Mouse (Mus musculus): ENCODE results near the gene Atg13. TPM values are rescaled to one million over a fixed set of nuclear protein-coding genes. Genes with fewer than 3 reads are reported as not detected.

The Atg13 gene
- 32.5 and 34.0 TPM in 2 replicates for polyA plus RNA-seq (2014; fragmentation: Nextera tagmentation; extraction: Ambion mirVana)

GRCm38 (mm10) chr2:91710272-91711234, at the start of gene Atg13, which contains the start of gene Harbi1:
Gene Atg13, minus strand, starts transcription at chr2:91710576.
Gene Harbi1, plus strand, starts transcription at chr2:91710852.
- peak within 1 kb of the TSS; percentile 73 for H3K4me3 ChIP-seq (ENCODE audit: low read depth, low read length)
- peak; percentile 98 for ATAC-seq (ENCODE audit: low FRiP score)
- H3K36me3 ChIP-seq (ENCODE audit: control insufficient read depth, insufficient read depth, low read length) = no peaks in the 10 kb centered on the region
- H3K27ac ChIP-seq (ENCODE audit: low read depth, low read length) = peak within 1 kb of the TSS; percentile 53; the same call in 1 of the 2 replicates
- DNase-seq (ENCODE audit: low spot score, missing footprints) = peak; percentile 99
- WGBS = under 1% methylated on average over 66 of the region's 66 CpGs
- no peaks in the 10 kb centered on the region for H3K27me3 ChIP-seq (ENCODE audit: control insufficient read depth, insufficient read depth, low read length)
- H3K9me3 ChIP-seq (ENCODE audit: control insufficient read depth, low read length) = no peaks in the 10 kb centered on the region
- H3K9ac ChIP-seq (ENCODE audit: low read length) = peak within 1 kb of the TSS; percentile 72
- H3K4me2 ChIP-seq = peak within 1 kb of the TSS; percentile 78
- peaks cover 8% of the 10 kb centered on the region for H3K4me1 ChIP-seq (ENCODE audit: control insufficient read depth, insufficient read depth, low read length)

- WGBS = 74% methylated on average over 2 of the region's 2 CpGs
- Histone ChIP-seq H3K27ac (ENCODE audit: low read depth, low read length) (no peak overlapping the region), H3K27me3 (ENCODE audit: control insufficient read depth, insufficient read depth, low read length) (no peaks in the 10 kb centered on the region)
Observed at GRCm38 (mm10) chr2:91749811-91750261, 39.5 kb upstream of the Atg13 start.

GRCm38 (mm10) chr2:91744686-91745085, 34.3 kb upstream of the Atg13 start:
- Histone ChIP-seq H3K9ac (ENCODE audit: low read length) (no peak overlapping the region), H3K27ac (ENCODE audit: low read depth, low read length) (no peak overlapping the region), H3K4me2 (no peak overlapping the region), H3K4me3 (ENCODE audit: low read depth, low read length) (no peak overlapping the region), H3K4me1 (ENCODE audit: control insufficient read depth, insufficient read depth, low read length) (no peaks in the 10 kb centered on the region), H3K36me3 (ENCODE audit: control insufficient read depth, insufficient read depth, low read length) (no peaks in the 10 kb centered on the region), H3K27me3 (ENCODE audit: control insufficient read depth, insufficient read depth, low read length) (no peaks in the 10 kb centered on the region), H3K9me3 (ENCODE audit: control insufficient read depth, low read length) (no peaks in the 10 kb centered on the region)
- DNase-seq (ENCODE audit: low spot score, missing footprints) (no peak), ATAC-seq (ENCODE audit: low FRiP score) (no peak)
- 84% methylated on average over 5 of the region's 5 CpGs for whole genome bisulfite sequencing

More at GRCm38 (mm10) chr2:91749811-91750261, 39.5 kb upstream of the Atg13 start:
- Histone ChIP-seq H3K9ac (ENCODE audit: low read length) (no peak overlapping the region), H3K4me2 (no peak overlapping the region), H3K36me3 (ENCODE audit: control insufficient read depth, insufficient read depth, low read length) (no peaks in the 10 kb centered on the region), H3K4me1 (ENCODE audit: control insufficient read depth, insufficient read depth, low read length) (no peaks in the 10 kb centered on the region), H3K4me3 (ENCODE audit: low read depth, low read length) (no peak overlapping the region), H3K9me3 (ENCODE audit: control insufficient read depth, low read length) (no peaks in the 10 kb centered on the region)
- DNase-seq (ENCODE audit: low spot score, missing footprints) (no peak), ATAC-seq (ENCODE audit: low FRiP score) (no peak)

- Histone ChIP-seq H3K9me3 (ENCODE audit: control insufficient read depth, low read length) (no peaks in the 10 kb centered on the region), H3K36me3 (ENCODE audit: control insufficient read depth, insufficient read depth, low read length) (no peaks in the 10 kb centered on the region), H3K4me3 (ENCODE audit: low read depth, low read length) (no peak overlapping the region), H3K27ac (ENCODE audit: low read depth, low read length) (no peak overlapping the region), H3K9ac (ENCODE audit: low read length) (no peak overlapping the region), H3K4me1 (ENCODE audit: control insufficient read depth, insufficient read depth, low read length) (no peaks in the 10 kb centered on the region), H3K4me2 (no peak overlapping the region), H3K27me3 (ENCODE audit: control insufficient read depth, insufficient read depth, low read length) (no peaks in the 10 kb centered on the region)
- DNase-seq (ENCODE audit: low spot score, missing footprints) (no peak), ATAC-seq (ENCODE audit: low FRiP score) (no peak)
- WGBS = 98% methylated on average over 1 of the region's 1 CpGs
Observed at GRCm38 (mm10) chr2:91739586-91739985, 29.2 kb upstream of the Atg13 start.

- Histone ChIP-seq H3K27ac (ENCODE audit: low read depth, low read length) (no peak overlapping the region), H3K9me3 (ENCODE audit: control insufficient read depth, low read length) (no peaks in the 10 kb centered on the region), H3K36me3 (ENCODE audit: control insufficient read depth, insufficient read depth, low read length) (no peaks in the 10 kb centered on the region), H3K27me3 (ENCODE audit: control insufficient read depth, insufficient read depth, low read length) (no peaks in the 10 kb centered on the region), H3K4me1 (ENCODE audit: control insufficient read depth, insufficient read depth, low read length) (peaks cover 3% of the 10 kb centered on the region; the same call in 1 of the 2 replicates), H3K4me3 (ENCODE audit: low read depth, low read length) (no peak overlapping the region), H3K9ac (ENCODE audit: low read length) (no peak overlapping the region), H3K4me2 (no peak overlapping the region)
- ATAC-seq (ENCODE audit: low FRiP score) = no peak
- no peak for DNase-seq (ENCODE audit: low spot score, missing footprints)
- 94% methylated on average over 5 of the region's 5 CpGs for WGBS
Observed at GRCm38 (mm10) chr2:91735221-91735620, 24.8 kb upstream of the Atg13 start.

- Histone ChIP-seq H3K27ac (ENCODE audit: low read depth, low read length) (peak within 1 kb of the TSS; percentile 77), H3K4me1 (ENCODE audit: control insufficient read depth, insufficient read depth, low read length) (peaks cover 3% of the 10 kb centered on the region; the same call in 1 of the 2 replicates), H3K27me3 (ENCODE audit: control insufficient read depth, insufficient read depth, low read length) (no peaks in the 10 kb centered on the region), H3K4me2 (peak within 1 kb of the TSS; percentile 56), H3K36me3 (ENCODE audit: control insufficient read depth, insufficient read depth, low read length) (no peaks in the 10 kb centered on the region), H3K4me3 (ENCODE audit: low read depth, low read length) (peak within 1 kb of the TSS; percentile 90), H3K9me3 (ENCODE audit: control insufficient read depth, low read length) (no peaks in the 10 kb centered on the region), H3K9ac (ENCODE audit: low read length) (peak within 1 kb of the TSS; percentile 91)
- WGBS = under 1% methylated on average over 68 of the region's 68 CpGs
- DNase-seq (ENCODE audit: low spot score, missing footprints) (peak; percentile 100), ATAC-seq (ENCODE audit: low FRiP score) (peak; percentile 90)
Observed at GRCm38 (mm10) chr2:91729971-91730821, 19.8 kb upstream of the Atg13 start, which contains the start of gene Ambra1. Gene Ambra1, plus strand, starts transcription at chr2:91730134.

- no peaks in the 10 kb centered on the region for H3K27me3 ChIP-seq (ENCODE audit: control insufficient read depth, insufficient read depth, low read length)
- no peaks in the 10 kb centered on the region for H3K9me3 ChIP-seq (ENCODE audit: control insufficient read depth, low read length)
- 23% methylated on average over 4 of the region's 4 CpGs for WGBS
- DNase-seq (ENCODE audit: low spot score, missing footprints) = no peak
- H3K9ac ChIP-seq (ENCODE audit: low read length) = peak overlapping the region; percentile 39; the same call in 1 of the 2 replicates
- H3K4me1 ChIP-seq (ENCODE audit: control insufficient read depth, insufficient read depth, low read length) = peaks cover 3% of the 10 kb centered on the region; the same call in 1 of the 2 replicates
- no peaks in the 10 kb centered on the region for H3K36me3 ChIP-seq (ENCODE audit: control insufficient read depth, insufficient read depth, low read length)
- peak overlapping the region; percentile 34; the same call in 1 of the 2 replicates for H3K4me2 ChIP-seq
- ATAC-seq (ENCODE audit: low FRiP score) = peak; percentile 20; the same call in 1 of the 2 replicates
- H3K4me3 ChIP-seq (ENCODE audit: low read depth, low read length) = peak overlapping the region; percentile 90
- H3K27ac ChIP-seq (ENCODE audit: low read depth, low read length) = no peak overlapping the region
Observed at GRCm38 (mm10) chr2:91729571-91729970, 19.2 kb upstream of the Atg13 start.

- H3K4me3 ChIP-seq (ENCODE audit: low read depth, low read length) = no peak overlapping the region
- no peaks in the 10 kb centered on the region for H3K36me3 ChIP-seq (ENCODE audit: control insufficient read depth, insufficient read depth, low read length)
- no peak for DNase-seq (ENCODE audit: low spot score, missing footprints)
- no peak overlapping the region for H3K4me2 ChIP-seq
- H3K4me1 ChIP-seq (ENCODE audit: control insufficient read depth, insufficient read depth, low read length) = peaks cover 3% of the 10 kb centered on the region; the same call in 1 of the 2 replicates
- no peak overlapping the region for H3K9ac ChIP-seq (ENCODE audit: low read length)
- H3K9me3 ChIP-seq (ENCODE audit: control insufficient read depth, low read length) = no peaks in the 10 kb centered on the region
- H3K27me3 ChIP-seq (ENCODE audit: control insufficient read depth, insufficient read depth, low read length) = no peaks in the 10 kb centered on the region
- no peak for ATAC-seq (ENCODE audit: low FRiP score)
- WGBS = 87% methylated on average over 3 of the region's 3 CpGs
- no peak overlapping the region for H3K27ac ChIP-seq (ENCODE audit: low read depth, low read length)
Observed at GRCm38 (mm10) chr2:91727011-91727410, 16.6 kb upstream of the Atg13 start.

Data from midbrain, embryonic 11.5 days (tissue).